Mouse (Mus musculus) thymus, adult 2 months (tissue): ENCODE data around the gene Nmt1.

Experiments used
- CTCF ChIP-seq: fragments of 200-500 bp; IDR thresholded peaks from 2 replicates; pipeline ENCODE4 v1.5.1; 2012; ENCODE audit warnings: mild to moderate bottlenecking, control low read depth, low read length, moderate library complexity, borderline replicate concordance; ENCODE audit not compliant: control insufficient read depth, poor library complexity, insufficient read depth; ENCODE audit errors: extremely low read depth
- POLR2A ChIP-seq: fragments of 200-500 bp; IDR thresholded peaks from 2 replicates; pipeline ENCODE4 v1.6.1; 2012; ENCODE audit warnings: mild to moderate bottlenecking, low read length, control low read depth, moderate library complexity; ENCODE audit not compliant: control insufficient read depth, poor library complexity, insufficient read depth; ENCODE audit errors: extremely low read depth

DNA sequence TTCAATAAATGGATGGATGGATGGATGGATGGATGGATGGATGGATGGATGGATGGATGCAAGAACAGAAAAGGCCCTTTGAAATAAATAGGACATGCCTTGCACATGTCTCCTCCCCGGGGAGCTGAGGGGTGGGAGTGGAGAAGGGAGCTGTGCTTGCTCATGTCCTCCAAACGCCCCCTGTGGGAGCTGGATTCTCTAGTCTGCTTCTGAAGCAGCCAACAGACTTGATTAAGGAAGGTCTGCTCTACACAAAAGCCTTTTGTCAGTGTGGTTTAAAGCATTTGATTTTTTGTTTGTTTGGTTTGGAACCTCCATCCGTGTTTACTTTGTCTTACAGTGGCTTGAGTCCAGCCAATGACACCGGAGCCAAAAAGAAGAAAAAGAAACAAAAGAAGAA lies 14.8 kb downstream of the Nmt1 start:
- no peak for TF ChIP-seq POLR2A
- no peak for TF ChIP-seq CTCF
